Mouse (Mus musculus) cerebellum, adult 2 months (tissue): ENCODE measurements around the gene Tm4sf20.

ENCODE experiments used
- CTCF ChIP-seq: fragments of 200-500 bp; IDR thresholded peaks from 2 replicates; pipeline ENCODE4 v1.5.1; 2011; ENCODE audit warnings: low read depth, mild to moderate bottlenecking, control low read depth, low read length, moderate library complexity, borderline replicate concordance; ENCODE audit not compliant: insufficient read depth
- POLR2A ChIP-seq: fragments of 200-500 bp; IDR thresholded peaks from 2 replicates; pipeline ENCODE4 v1.6.1; 2011; ENCODE audit warnings: low read length, control low read depth, borderline replicate concordance; ENCODE audit not compliant: insufficient read depth

- TF ChIP-seq POLR2A, result no peak
- TF ChIP-seq CTCF, result no peak
Measured at GRCm38 (mm10) chr1:82804059-82804458, 35.8 kb upstream of the Tm4sf20 start.
